Mouse (Mus musculus): ENCODE results near the gene Atm.

Atm gene

DNA sequence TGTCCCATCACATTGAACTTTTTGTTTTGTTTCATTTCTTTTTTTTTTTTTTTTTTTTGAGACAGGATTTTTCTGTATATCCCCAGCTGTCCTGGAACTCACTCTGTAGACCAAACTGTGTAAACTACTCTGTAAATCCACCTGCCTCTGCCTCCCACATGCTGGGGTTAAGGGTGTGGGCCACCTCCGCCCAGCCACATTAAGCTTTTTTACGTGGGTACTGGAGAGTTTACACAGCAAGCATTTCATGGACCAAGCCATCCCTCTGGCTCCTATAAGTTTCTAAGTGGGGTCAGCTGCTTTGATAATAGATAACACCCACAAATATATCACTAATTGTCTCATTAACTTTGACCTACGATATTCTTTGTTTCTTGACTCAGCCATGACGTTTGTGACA, 128.0 kb downstream of the Atm start:
- no peak for DNase-seq

DNA sequence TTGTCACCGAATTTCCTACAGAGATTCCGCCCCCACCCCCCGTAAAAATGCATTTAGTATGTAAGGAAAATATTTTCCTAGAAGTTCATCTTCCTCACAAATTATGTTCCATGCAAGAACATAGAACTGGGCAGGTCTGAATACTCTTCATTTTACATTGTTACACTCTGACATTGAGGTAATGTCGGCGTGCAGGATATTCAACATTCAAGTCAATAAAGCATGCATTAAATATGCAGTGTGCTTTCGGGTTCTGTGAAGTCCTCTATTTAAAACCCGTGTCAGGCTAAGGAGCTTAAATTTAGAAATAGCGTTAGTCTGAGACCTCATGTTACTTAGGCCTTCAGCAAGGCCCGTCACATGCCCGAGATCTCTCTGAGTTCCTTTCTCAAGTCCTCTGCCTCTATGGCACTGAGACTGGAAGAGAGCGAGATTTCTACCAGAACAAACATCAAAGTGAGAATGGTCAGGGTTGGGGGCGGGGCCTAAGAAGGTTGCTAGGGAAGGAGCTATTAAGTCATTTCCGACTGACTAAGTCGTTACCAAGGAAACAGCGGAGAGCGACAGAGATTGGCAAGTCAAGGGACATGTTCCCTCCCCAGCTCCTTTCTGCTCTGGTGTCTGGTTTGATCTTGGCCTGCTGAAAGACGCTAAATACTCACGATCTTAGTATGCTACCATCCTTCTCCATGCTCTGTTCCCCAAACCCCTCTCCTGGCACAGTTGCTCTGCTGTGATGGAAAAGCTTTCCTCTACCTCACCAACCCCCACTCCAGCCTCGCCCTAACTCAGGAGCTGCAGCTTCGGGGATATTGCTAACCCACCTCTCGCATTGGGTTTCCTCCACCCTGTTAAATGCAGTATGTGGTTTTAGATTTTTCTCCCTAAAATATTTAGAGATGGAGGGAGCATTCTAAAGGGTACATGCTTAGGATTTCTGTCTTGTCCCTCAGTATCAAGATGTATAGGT, 131.5 kb downstream of the Atm start:
- peak; percentile 55 to 70 for DNase-seq

- no peak for DNase-seq
Measured at GRCm38 (mm10) chr9:53404050-53404752, 132.3 kb downstream of the Atm start.

DNA sequence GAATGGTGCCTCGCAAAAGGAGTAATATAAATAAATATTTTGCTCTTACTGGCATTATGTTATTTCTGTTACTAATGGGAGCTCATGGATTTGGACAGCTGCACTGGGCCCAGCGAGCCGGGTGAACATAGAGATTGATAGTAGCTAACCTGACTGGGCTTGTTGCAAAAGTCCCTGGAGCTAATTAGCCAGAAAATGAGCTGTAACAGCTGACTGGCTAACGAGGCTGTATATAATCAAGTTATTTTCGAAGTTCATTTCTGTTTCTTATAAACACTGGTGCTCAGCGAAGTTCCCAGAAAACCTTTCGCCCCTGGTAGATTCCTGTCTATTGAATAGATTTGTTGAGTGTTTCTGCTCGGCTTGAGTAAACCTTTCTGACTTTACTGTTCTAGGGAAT, 133.5 kb downstream of the Atm start:
- DNase-seq: no peak

- no peak for DNase-seq
Measured at GRCm38 (mm10) chr9:53402291-53402711, 134.2 kb downstream of the Atm start, which contains the start of gene 4930550C14Rik. 4930550C14Rik (plus strand) TSS chr9:53402325.

DNA sequence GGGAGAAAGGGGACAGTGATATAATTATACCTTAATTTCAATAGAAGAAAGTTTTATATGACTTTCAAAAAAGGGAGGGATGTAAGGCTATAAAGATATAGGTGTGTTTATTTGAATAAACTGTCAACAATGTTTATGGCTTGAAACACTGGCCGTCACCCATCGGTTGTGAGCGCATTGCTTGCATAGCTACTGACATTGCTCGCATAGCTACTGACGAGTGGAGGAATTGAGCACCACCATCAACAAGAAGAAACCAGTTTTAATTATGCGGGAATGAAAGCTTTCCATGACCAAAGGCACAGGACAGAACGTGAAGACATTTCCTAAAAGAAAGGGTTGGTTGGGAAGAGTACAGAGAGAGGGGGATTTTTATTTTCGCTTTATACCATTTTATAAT, 135.4 kb downstream of the Atm start:
- no peak for DNase-seq

- DNase-seq: no peak
Measured at GRCm38 (mm10) chr9:53400696-53401095, 135.8 kb downstream of the Atm start.

GRCm38 (mm10) chr9:53399537-53399936, 137.0 kb downstream of the Atm start:
- DNase-seq: no peak

GRCm38 (mm10) chr9:53398388-53398700, 138.2 kb downstream of the Atm start:
- DNase-seq: peak; percentile 78 to 83

DNA sequence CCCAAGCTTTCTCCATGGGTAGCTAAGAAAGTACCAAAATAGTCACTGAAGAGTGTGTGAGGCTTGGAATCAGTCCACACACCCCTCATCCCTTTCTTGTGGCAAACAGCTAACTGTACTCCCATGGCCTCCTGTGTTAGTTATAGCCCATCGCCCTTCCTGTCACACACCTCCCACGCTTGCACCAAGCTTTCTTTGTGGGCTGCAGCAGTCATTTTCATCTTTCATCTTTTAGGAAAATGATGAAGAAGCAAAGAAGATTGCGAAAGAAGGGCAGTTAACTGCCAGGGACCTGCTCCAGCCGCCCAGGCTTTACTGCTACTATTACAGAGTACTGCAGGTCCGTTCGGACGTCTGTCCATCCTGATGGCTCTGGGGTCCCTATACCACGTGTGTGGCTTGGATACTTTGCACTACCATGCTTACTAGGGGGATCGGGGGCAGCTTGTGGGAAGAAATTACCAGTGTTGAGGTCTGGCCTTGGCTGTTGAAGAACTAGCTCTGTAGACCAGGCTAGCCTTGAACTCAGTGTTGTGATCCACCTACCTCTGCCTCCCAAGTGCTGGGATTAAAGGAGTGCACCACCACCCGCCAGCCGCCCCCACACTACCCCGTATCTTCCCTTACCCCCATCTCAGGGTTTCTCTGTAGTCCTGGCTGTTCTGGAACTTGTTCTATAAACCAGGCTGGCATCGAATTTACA, 138.7 kb downstream of the Atm start:
- no peak for DNase-seq

- no peak for DNase-seq
Measured at GRCm38 (mm10) chr9:53390136-53390535, 146.4 kb downstream of the Atm start.

All from cerebellum, adult 18-20 months (tissue).